Mouse (Mus musculus): ENCODE data around the gene Olfr1444. TPM values are rescaled to one million over a fixed set of nuclear protein-coding genes. Genes with fewer than 3 reads are reported as not detected.

Gene Olfr1444
- not detected for total RNA-seq (2021)
- long read RNA-seq, experiment 1: 0 reads
- long read RNA-seq, experiment 2: 0 reads

- no peak for DNase-seq (ENCODE audit: low spot score in 2 of 2)
Measured at GRCm38 (mm10) chr19:12856983-12857382, at the start of gene Olfr1444. Gene Olfr1444, plus strand, starts transcription at chr19:12857283.

- no peak for DNase-seq (ENCODE audit: low spot score in 2 of 2)
Measured at GRCm38 (mm10) chr19:12812644-12813364, 44.3 kb upstream of the Olfr1444 start.

- no peak for DNase-seq (ENCODE audit: low spot score in 2 of 2)
Measured at GRCm38 (mm10) chr19:12813883-12814282, 43.2 kb upstream of the Olfr1444 start.

DNA sequence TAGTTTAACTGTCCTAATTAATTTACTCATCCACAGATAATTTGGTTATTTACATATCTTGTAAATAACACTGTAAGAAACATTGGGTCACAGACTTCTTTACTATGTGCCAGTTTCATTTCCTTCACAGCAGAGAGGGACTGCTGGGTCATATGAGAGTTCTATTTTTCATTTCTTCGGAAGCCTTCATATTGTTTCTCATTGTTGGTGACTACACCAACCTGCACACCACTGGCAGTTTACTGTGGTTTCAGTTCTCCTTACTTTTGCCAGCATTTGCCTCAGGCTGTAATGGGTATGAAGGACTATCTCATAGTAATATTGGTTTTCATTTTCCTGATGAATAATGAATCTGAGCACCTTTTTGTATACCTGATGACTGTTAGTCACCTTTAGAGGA is 38.6 kb upstream of the Olfr1444 start:
- DNase-seq (ENCODE audit: low spot score in 2 of 2): no peak

- no peak for DNase-seq (ENCODE audit: low spot score in 2 of 2)
Measured at GRCm38 (mm10) chr19:12820383-12820782, 36.7 kb upstream of the Olfr1444 start.

DNA sequence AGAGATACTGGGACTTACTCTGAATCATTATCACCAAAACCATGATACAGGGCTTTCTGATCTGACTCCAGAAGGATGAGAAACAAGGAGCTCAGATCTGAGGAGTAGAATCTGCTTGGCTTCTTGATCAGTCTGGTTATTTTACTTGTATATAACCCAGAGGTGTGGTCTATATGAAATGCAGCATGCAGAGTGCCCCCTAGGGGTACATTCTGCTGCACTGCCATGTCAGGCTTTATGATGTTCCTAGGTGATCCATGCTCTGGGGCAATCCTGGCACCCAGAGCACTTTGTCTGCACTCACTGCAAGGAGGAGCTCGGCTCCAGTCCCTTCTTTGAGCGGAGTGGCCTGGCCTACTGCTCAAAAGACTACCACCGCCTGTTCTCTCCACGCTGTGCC is 32.5 kb upstream of the Olfr1444 start:
- no peak for DNase-seq (ENCODE audit: low spot score in 2 of 2)

GRCm38 (mm10) chr19:12830823-12831430 is 26.2 kb upstream of the Olfr1444 start:
- no peak for DNase-seq (ENCODE audit: low spot score in 2 of 2)

GRCm38 (mm10) chr19:12831559-12831958 is 25.5 kb upstream of the Olfr1444 start:
- no peak for DNase-seq (ENCODE audit: low spot score in 2 of 2)

DNA sequence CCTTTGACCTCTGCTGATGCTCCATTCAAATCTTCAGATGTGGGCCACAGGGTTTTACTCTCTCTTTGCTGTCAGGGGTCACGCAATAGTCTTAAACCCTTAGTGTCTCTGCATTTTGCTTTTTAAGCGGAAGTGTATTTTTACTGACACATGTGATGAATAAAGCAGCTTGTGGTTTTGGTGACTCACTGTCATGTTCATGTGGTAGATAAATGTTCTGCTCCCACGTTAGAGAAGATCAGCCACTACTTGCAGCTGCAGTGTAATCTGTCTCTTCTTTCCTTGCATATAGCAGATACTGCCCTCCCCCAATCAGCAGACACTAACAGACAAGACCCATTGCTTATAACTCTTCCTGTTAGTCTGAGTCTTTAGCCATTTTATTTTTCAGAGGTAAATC is 23.5 kb upstream of the Olfr1444 start:
- DNase-seq (ENCODE audit: low spot score in 2 of 2): no peak

GRCm38 (mm10) chr19:12838507-12838906 is 18.6 kb upstream of the Olfr1444 start:
- no peak for DNase-seq (ENCODE audit: low spot score in 2 of 2)

- no peak for DNase-seq (ENCODE audit: low spot score in 2 of 2)
Measured at GRCm38 (mm10) chr19:12846382-12846781, 10.7 kb upstream of the Olfr1444 start, which contains the start of gene Gm5244. Gene Gm5244, plus strand, starts transcription at chr19:12846682.

DNA sequence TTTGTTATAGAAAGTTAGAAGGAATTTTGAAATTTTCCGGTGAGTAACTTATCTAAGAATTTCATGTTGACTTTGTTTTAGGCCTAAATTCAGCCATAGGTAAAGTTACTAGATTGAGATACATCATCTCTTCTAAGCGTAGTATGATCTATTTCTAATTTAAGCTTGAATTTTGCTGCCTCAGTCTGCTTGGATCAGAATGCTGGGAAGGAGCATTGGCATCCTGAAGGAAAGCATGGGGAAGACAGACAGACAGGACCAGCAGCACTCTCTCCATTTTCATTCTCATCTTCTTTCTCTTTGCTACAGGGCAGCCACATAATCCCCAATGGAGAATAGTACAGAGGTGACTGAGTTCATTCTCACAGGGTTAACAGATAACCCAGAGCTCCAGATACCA is 26.5 kb downstream of the Olfr1444 start, which contains the start of gene Olfr1445:
Gene Olfr1445 (plus strand): TSS at position 301 of the 400 bp plus-strand sequence.
- no peak for DNase-seq (ENCODE audit: low spot score in 2 of 2)

DNA sequence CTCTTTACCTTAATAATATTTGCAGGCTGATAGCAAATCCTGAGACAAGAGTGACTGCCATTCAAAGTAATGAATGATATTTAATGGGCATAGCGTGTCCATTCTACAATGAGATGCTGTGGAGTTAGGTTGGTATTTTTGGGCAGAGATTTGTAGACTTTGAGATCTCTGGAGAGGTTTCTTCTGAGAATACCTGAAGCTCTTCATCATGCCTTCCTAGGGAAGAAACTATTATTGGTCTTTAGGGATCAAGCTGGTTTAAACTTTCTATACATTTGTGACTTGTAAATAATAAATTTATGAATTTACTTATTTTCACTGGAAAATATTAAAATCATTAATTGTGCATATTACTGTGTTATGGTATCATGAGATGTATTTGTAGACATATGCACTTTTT is 36.3 kb downstream of the Olfr1444 start, which contains the start of gene Olfr1446:
Gene Olfr1446 (minus strand): TSS at position 101 of the 400 bp plus-strand sequence.
- DNase-seq (ENCODE audit: low spot score in 2 of 2): no peak

DNA sequence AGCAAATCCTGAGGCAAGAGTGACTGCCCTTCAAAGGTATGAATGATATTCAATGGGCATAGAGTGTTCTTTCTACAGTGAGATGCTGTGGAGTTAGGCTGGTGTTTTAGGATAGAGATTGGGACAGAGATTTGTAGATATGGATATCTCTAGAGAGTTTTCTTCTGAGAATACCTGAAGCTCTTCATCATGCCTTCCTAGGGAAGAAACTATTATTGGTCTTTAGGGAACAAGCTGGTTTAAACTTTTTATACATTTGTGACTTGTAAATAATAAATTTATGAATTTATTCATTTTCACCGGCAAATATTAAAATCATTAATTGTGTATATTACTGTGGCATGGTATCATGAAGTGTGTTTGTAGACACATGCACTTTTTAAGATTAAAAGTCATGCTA is 46.6 kb downstream of the Olfr1444 start, which contains the start of gene Olfr1447:
Gene Olfr1447 (minus strand): TSS at position 101 of the 400 bp plus-strand sequence.
- no peak for DNase-seq (ENCODE audit: low spot score in 2 of 2)

Other genes starting within 250 kb of the Olfr1444 start
- gene Glyat, start 224.0 kb upstream of the Olfr1444 start, total RNA-seq (2021): under 1 TPM in 1 of 2 experiments, not detected in 1; 0.17 TPM
- gene Olfr1442, start 186.8 kb upstream of the Olfr1444 start, total RNA-seq (2021): not detected
- gene Olfr1443, start 179.2 kb upstream of the Olfr1444 start, total RNA-seq (2021): not detected
- under 1 TPM in 1 of 2 experiments, not detected in 1; 0.60 TPM for gene Keg1, start 161.5 kb upstream of the Olfr1444 start, total RNA-seq (2021)
- gene Cntf, start 91.7 kb upstream of the Olfr1444 start, total RNA-seq (2021): 1 to 10 TPM; 2.2 to 2.5 TPM
- 10 to 100 TPM; 79.5 to 80.1 TPM for gene Zfp91, start 61.2 kb upstream of the Olfr1444 start, total RNA-seq (2021)
- 1 to 10 TPM; 2.1 to 4.1 TPM for gene Lpxn, start 61.1 kb upstream of the Olfr1444 start, total RNA-seq (2021)
- not detected for gene Gm5244, start 10.6 kb upstream of the Olfr1444 start, total RNA-seq (2021)
- not detected for gene Olfr1445, start 26.6 kb downstream of the Olfr1444 start, total RNA-seq (2021)
- not detected for gene Olfr1446, start 36.2 kb downstream of the Olfr1444 start, total RNA-seq (2021)
- not detected for gene Olfr1447, start 46.5 kb downstream of the Olfr1444 start, total RNA-seq (2021)
- gene Olfr1448, start 67.1 kb downstream of the Olfr1444 start, total RNA-seq (2021): not detected
- not detected for gene Olfr1449, start 73.6 kb downstream of the Olfr1444 start, total RNA-seq (2021)
- not detected for gene Olfr1450, start 93.0 kb downstream of the Olfr1444 start, total RNA-seq (2021)
- not detected for gene Olfr1451, start 137.7 kb downstream of the Olfr1444 start, total RNA-seq (2021)
- not detected for gene Olfr1453, start 171.0 kb downstream of the Olfr1444 start, total RNA-seq (2021)
- gene Olfr1454, start 203.3 kb downstream of the Olfr1444 start, total RNA-seq (2021): not detected
- gene Olfr1457, start 240.6 kb downstream of the Olfr1444 start, total RNA-seq (2021): not detected
- gene Olfr1458, start 249.5 kb downstream of the Olfr1444 start, total RNA-seq (2021): not detected